Mouse (Mus musculus) heart, adult 18-20 months (tissue): ENCODE data around the gene Abhd15. TPM values are rescaled to one million over a fixed set of nuclear protein-coding genes. Genes with fewer than 3 reads are reported as not detected.
"Not testable (repeated sequence)": the region's sequence is repeated elsewhere in the genome, so short reads cannot be mapped to it uniquely, and the experiment has no call there.

Experiments
- DNase-seq, 2 experiments: peaks; one replicate each; pipeline ENCODE4 v3.0.0; 2021 to 2022; ENCODE audit warnings: mixed read lengths in 1 of 2
- total RNA-seq, 2 experiments: library from RNA; stranded (reverse); gene quantifications; 2 replicates each; pipeline ENCODE4 v1.2.3; 2021

Abhd15 gene
- total RNA-seq, 2 experiments from 2014 or later, result 2.7 to 4.5 TPM

- DNase-seq, result peak; percentile 89 to 91
Observed at GRCm38 (mm10) chr11:77512891-77513810, 1.8 kb upstream of the Abhd15 start.

GRCm38 (mm10) chr11:77513811-77514170 is 1.1 kb upstream of the Abhd15 start:
- DNase-seq, result peak in 1 of 2 experiments; percentile 44

GRCm38 (mm10) chr11:77514281-77514831 is 565 bp upstream of the Abhd15 start:
- DNase-seq, result peak in 1 of 2 experiments; percentile 39

GRCm38 (mm10) chr11:77515637-77516552 is 974 bp downstream of the Abhd15 start, which contains the start of gene Trp53i13:
Gene Trp53i13 (minus strand): TSS chr11:77515980.
- DNase-seq, result no peak

DNA sequence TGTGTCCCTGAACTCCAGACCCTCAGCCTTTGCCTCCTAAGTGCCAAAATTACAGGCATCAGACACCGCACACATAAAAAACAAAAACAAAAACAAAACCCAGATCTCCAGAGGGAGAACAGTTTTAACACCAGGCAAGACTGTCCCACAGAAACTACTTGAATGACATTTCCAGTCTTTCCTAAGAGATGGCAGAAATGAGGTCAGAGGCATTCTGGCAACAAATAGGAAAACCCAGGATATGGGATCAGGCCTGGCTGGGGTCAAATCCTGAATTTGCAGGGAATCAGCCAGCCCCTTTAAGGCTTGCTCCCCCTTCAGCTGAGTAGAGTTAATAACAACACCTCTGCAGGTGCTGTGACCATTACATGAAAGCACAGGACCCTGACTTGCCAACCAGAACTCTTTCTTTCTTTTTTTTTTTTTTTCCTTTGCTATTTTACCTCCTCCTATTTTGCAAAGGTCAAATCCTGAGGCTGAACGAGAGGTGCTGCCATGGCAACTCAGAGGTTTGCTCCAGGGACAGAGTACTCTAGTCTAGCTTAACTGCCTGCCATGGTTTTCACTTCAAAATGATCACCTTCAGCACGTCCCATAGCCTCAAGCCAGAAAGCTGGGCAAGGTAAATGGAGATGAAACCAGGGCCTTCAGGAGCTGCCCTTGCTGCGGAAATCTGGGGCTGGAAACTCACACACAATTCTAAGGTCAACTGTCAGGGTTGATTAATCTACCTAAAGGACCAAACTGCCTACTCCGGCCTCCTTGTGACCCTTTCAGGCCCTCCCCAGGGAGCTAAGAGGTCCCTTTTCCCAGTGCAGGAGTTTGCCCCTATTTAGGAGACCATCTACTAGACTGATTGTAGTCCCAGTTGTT is 1.9 kb downstream of the Abhd15 start:
- DNase-seq, result no peak

- DNase-seq, result peak in 1 of 2 experiments; percentile 10
Observed at GRCm38 (mm10) chr11:77518051-77518798, 3.3 kb downstream of the Abhd15 start.

DNA sequence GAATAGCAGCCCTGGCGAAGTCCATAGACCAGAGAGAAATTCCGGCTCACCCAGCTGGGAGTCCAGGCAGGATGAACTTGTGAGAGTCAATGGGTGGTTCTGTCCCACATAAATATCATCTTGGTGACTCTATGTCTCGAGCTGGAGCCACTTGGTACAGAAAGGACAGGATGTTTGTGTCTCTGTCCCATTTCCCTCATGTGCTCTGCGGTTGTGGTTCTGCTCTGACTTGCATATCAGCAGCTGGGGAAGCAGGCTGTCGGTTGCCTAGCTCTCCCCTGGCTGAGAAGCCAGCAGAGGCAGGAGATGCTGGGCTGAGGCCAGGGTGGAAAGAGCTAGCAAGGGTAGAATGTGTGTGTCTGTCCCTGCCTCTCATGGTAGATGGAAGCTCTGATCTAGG is 4.1 kb downstream of the Abhd15 start, which contains the start of gene Gm10392:
Gene Gm10392 (minus strand): TSS at position 156 of the 400 bp plus-strand sequence.
- DNase-seq, result peak; percentile 47 to 81

GRCm38 (mm10) chr11:77520601-77521529 is 5.9 kb downstream of the Abhd15 start:
- peak; percentile 46 to 66 for DNase-seq

GRCm38 (mm10) chr11:77525804-77526486 is 11.0 kb downstream of the Abhd15 start:
- no peak for DNase-seq

DNA sequence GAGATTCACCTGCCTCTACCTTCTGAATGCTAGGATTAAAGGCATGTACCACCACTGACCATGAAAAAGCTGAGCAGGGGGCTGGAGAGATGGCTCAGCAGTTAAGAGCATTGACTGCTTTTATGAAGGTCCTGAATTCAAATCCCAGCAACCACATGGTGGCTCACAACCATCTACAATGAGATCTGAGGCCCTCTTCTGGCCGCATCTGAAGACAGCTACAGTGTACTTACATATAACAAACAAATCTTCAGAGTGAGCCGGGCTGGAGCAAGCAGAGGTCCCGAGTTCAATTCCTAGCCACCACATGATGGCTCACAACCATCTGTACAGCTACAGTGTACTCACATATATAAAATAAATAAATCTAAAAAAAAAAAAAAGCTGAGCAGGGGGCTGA is 13.5 kb downstream of the Abhd15 start:
- not testable (repeated sequence) for DNase-seq

DNA sequence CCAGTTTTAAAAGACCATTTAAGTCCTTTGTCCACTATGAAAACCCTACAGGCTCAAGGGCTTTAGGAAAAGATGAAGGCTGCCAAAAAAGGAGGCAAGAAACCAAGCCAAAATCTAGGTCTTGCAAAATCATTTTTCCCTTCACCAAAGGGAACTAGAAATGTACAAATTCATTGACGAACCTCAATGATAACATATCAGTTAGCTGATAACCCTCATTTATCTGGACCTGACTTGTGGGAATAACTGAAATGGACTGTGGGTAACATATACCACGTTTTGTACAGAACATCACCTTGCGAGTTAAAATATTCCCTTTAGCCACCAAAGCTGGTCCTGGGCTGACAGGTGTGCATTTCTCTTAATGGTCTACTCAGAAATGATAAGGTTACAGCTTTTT is 14.7 kb downstream of the Abhd15 start:
- DNase-seq, result no peak

DNA sequence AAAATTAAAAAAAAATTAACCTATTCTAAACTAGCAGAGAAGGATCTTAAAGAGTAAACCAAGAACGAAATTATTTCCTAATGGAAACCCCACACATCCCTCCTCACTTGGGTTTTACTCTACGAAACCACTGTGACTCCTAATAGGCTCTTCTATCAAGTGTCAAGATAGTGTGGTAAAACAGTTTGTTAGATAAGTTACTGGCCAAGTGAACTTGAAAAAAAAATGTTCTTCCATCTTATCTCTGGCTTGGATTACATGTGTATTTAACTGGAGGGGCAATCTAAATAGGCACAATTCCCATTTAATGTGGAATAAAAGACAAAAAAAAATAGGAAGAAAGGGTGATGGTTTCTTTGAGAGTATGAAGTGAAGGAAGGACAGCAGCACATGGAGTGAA is 15.9 kb downstream of the Abhd15 start:
- no peak for DNase-seq

DNA sequence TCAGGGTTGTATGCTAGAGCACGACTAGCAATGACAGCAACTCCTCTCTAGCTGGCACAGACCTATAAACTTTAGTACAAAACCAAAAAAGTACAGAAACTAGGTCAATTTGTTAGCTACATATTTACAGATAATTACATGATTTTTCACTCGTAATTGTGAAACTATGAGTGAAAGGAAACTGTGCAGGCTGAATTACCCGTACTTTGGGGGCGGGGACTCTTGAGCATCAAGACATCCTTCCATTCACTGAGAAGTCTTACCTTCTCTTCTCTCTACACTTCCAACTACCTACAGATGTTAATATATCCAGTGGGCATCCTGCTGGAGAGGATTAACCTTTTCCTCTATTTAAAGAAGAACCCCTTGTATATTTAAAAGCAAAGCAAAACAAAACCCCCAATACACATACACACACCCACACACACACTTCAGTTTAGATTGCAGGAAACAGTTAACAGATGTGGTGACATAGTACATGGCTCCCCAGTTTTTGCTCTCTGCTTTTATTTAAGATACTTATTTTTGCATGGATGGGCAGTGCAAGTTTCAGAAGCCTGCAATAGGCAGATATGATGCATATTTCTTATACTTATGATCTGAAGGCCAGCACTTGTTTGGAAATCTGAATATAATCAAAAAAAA is 17.4 kb downstream of the Abhd15 start:
- DNase-seq, result no peak

- no peak for DNase-seq
Observed at GRCm38 (mm10) chr11:77545261-77545660, 30.3 kb downstream of the Abhd15 start.

- no peak for DNase-seq
Observed at GRCm38 (mm10) chr11:77585201-77585600, 70.3 kb downstream of the Abhd15 start.
